Mouse (Mus musculus): ENCODE measurements around the gene Fam90a1a.
A peak's percentile ranks its signal among the peaks of the same experiment; 100 is the strongest.
"Not testable (repeated sequence)": the region's sequence is repeated elsewhere in the genome, so short reads cannot be mapped to it uniquely, and the experiment has no call there.

Gene Fam90a1a

DNA sequence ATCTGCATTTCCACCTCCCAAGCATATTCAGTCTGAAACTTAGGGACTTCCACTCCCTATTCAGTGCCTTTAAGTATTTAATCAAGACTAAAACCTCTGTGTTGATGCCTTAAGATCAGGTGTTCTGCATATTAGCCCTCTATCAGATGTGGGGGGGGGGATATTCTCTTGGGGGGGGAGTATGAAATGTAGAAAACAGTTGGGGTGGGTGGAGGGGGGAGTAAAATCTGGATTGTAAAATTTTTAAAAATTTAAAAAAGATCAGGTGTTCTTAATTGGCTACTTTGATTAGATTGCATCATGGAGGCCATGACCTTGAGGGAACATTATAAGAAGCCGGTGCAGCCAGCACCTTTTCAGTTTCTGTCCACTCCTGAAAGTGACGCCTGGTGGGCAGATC, at the start of gene Fam90a1a:
Fam90a1a (plus strand) TSS at position 301 of the 400 bp plus-strand sequence.
- no peak for DNase-seq (ENCODE audit: extremely low spot score, low spot score)

DNA sequence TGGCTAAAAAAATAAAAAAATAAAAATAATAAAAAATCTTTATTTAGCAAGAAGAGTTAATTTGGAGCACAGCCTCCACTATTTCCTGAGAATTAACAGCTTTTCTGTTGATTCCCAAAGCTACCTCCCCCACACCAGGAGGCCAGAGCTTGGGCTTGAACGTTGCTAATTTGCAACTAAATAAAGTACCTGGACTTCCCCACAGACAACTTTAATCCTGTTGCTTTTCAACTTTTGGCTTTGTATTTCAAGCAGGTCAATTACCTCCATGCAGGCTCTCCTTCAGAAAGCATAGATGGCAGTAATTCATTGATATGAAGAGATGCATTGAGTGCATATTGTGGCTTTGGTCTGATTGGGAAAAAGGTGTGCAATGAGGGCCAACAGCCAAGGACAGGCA, 46.6 kb upstream of the Fam90a1a start:
- no peak for DNase-seq (ENCODE audit: extremely low spot score, low spot score)

DNA sequence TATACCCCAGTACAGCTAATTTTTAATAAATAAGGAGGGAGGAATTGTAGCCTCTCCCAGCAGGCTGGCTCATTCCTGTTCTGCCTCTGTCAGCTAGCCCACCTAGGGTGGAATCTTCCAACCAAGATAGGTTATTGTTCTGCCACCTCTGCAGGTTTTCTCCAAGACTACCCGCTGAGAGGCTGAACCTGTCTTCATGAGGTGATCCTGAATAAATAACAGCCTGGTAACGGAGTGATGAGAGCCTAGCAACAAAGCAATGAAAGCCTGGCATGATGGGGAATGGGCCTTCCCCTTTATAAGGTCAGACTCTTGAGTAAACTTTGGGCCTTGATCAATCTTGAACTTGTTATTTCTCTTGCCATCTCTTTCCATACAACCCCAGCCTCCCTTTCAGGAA, 46.0 kb upstream of the Fam90a1a start:
- DNase-seq (ENCODE audit: extremely low spot score, low spot score): no peak

DNA sequence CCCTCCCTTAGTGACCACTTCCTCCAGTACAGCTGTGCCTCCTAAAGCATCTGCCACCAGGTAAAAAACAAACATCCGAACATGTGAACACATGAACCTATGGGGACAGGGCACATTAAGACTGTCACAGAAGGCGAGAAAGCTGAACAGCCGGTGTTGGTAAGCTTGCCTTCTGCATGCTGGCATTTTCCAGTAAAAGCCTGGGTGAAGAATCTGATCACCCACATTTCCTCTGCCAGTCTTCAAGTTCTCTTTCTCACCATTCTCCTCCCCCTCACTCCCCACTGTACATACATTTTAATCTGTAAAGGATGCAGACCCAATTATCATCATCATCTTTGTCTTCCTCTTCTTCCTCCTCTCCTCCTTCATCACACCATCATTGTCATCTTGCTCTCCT, 42.9 kb upstream of the Fam90a1a start:
- no peak for DNase-seq (ENCODE audit: extremely low spot score, low spot score)

DNA sequence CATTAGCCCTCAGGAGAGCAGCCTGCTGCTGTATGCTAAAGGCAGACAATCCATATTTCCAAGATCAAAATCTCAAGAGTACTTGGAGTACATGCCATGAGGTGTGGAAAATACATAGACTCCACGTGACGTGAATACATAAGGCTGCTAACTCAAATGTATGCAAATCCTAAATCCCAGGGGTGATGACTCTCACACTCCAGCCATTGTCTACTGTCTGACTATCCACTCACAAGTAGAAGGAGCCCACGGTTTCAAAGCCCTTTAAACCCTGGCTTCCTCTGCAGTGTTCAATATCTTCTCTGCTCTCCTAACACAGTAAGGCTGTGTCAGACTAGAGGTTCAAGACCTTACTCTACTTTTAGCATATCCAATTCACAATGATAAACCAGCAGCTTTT, 27.8 kb upstream of the Fam90a1a start:
- not testable (repeated sequence) for DNase-seq (ENCODE audit: extremely low spot score, low spot score)

DNA sequence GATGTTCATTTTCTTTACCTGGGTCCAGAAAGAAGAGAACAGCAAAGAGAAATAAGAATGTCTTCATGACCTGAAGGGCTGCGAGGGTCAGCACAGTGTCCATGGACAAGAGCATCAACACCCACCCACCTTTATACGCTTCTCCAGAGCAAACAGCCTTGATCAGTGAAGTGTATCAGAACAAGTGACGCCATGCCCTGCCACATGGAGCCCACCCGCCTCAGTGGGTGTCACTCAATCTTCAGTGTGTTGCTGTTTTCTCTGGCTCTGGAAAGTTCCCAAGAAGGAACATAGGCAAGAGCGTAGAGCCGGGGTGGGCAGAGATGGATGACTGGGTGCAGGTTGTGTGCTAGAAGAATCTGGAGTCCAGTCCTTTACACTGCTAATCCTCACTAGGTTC, 25.9 kb upstream of the Fam90a1a start, which contains the start of gene Defb15:
Defb15 (minus strand) TSS at position 101 of the 400 bp plus-strand sequence.
- DNase-seq (ENCODE audit: extremely low spot score, low spot score): no peak

DNA sequence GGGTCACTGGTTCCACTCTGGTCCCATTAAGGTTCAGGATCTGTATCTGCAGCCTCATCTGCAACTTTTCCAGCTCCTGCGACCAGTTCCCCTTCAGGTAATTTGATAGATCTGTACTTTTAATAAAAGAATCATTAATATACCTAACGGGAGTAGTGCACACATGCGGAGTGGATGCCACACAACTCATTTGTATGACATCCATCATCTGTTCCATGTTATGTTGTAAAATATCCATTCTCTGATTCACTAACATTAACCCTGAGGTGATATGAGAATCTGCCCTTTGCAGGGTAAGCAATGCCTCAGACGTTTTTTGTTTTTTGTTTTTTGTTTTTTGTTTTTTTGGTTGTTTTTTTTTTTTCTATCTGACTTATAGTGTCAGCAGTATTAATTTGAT, 20.5 kb upstream of the Fam90a1a start, which contains the start of gene Defb35:
Defb35 (plus strand) TSS at position 301 of the 400 bp plus-strand sequence.
- not testable (repeated sequence) for DNase-seq (ENCODE audit: extremely low spot score, low spot score)

DNA sequence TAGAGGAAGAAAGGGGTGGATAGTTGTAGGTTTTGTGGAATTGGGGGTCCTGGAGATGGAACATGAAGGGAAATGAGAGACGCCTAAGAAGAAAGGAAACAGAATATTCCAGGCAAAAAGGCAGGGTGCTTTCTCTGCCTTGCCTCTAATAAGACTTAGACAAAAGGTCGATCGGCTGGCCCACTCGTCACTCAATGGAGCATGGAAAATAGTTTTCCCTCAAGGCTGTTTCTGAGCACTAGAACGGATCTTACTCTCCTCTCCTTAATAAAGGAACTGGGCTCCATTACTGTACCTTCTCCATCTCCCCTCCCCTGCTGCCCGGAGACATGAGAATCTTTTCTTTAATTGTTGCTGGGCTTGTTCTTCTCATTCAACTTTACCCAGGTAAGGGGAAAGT, 12.1 kb upstream of the Fam90a1a start, which contains the start of gene Defb13:
Defb13 (plus strand) TSS at position 301 of the 400 bp plus-strand sequence.
- DNase-seq (ENCODE audit: extremely low spot score, low spot score): no peak

DNA sequence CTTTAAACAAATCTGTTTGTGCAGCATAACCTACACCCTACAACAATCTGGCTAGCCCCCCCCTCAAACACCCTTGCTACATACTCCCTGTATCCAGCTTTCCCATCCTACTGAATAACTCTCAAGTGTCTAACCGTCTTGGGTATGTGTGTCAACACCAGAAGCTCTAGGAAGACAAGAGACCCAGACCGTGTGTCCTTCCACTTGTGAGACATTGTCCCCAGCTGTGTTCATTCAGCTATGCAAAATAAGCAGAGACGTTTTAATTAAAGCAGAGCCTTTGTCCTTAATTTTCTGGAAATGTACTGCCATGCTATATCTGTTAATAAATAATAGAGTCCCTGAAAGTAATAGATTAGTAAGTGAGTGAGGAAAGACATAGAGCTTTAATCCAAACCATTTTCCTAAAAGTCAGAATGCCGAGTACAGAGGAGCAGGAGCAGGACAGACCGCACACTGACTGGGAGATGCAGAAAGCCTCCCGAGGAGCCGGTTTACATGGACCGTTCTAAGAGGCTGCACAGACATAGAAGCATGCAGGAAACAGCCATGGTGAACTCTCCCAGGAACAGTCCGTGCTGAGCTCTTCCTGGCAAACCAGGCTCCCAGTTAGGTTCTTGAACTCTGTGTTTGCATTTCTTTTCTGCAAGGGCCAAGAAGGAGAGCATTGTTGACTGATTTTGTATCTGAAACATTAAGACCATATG, 11.1 kb upstream of the Fam90a1a start:
- no peak for DNase-seq (ENCODE audit: extremely low spot score, low spot score)

DNA sequence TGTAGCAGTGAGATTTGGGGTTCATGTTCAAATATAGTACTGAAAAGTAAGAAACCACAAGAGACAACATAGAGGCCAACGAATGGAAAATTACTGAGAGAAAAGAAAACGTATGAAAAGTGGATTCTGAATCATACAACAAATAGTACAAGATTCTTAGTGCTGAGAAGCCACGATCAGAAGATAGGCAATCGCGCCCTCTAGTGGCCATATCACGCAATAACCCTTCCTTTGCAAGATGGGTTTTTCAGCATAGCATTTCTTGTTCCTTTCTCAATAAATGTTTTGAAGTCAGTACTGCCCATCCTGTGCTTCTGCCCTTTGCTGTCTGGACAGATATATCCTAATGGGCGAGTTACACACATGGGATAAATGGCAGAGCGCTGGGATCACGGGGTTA, 3.2 kb upstream of the Fam90a1a start:
- peak; percentile 50 for DNase-seq (ENCODE audit: extremely low spot score, low spot score)

DNA sequence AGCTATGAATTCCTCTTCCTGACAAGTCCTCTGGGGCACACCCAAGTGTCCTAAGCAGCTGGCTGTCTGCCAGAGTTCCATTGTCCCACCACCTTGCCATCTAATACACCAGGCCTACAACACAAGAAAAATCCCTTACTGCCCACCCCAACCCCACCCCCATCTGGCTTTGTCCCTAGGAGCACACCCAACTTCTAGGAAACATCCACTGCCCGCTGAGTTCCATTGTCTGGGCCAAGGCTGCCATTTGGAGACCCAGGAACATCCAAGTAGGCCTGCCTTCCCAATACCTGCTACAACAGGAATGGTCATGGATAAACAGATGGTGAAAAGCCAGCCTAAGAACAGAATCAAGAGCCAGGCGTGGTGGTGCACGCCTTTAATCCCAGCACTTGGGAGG, 2.2 kb upstream of the Fam90a1a start:
- no peak for DNase-seq (ENCODE audit: extremely low spot score, low spot score)

DNA sequence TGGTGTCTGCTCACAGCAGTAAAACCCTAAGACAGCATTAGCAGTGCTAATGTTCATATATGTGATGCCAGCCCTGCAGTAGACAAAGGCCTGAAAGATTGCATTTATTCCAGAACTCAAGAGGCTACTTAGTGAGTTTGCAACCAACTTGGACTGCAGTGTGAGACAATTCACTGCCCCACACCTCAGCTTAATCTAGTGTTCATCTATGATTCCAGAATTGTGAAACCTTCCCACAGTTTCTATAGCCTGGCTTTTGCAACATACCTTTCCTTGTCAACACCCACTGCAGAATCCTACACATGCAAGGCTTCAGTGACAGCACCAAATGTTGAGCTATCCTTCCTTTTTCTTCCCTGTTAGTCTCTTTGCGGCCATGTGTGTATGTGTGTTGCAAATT, 8.1 kb downstream of the Fam90a1a start:
- no peak for DNase-seq (ENCODE audit: extremely low spot score, low spot score)

DNA sequence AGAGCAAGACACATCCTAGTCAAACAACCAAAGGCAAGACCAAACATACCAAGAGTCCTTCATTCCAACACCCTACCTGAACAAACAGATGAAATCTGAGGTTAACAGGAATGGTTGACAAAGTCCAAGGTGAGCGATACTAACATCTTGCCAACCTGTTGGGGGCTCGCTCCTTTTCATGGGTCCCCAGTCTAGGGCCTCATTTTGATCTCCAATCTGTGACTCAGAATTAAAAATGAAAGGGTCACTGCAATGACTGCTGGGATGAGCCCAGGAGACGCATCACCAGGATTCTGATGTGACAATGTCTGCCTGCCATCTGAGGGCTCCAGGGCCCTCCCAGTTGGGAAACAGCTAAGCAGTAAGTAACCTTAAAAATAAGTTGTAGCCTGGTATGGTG, 11.0 kb downstream of the Fam90a1a start, which contains the start of gene Ccdc70:
Ccdc70 (plus strand) TSS at position 301 of the 400 bp plus-strand sequence.
- DNase-seq (ENCODE audit: extremely low spot score, low spot score): no peak

DNA sequence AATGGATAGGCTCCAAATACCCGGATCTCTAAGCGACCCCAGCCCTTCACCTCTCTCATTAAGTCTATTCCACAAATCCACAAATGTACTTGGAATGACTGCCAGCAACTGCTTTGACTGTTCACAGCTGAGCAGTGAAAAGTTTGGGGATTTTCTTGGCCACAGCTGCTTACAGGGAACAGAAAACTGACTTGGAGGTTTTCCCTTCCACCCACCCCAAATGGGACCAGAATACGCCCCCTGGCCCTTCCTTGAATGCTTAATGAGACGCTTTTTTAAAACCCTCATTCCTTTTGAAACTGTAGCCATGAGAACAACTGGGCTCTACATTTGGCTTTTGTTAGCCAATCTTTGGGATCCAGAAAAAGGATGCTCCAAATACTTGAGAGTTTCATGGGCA, 19.7 kb downstream of the Fam90a1a start:
- DNase-seq (ENCODE audit: extremely low spot score, low spot score): no peak

DNA sequence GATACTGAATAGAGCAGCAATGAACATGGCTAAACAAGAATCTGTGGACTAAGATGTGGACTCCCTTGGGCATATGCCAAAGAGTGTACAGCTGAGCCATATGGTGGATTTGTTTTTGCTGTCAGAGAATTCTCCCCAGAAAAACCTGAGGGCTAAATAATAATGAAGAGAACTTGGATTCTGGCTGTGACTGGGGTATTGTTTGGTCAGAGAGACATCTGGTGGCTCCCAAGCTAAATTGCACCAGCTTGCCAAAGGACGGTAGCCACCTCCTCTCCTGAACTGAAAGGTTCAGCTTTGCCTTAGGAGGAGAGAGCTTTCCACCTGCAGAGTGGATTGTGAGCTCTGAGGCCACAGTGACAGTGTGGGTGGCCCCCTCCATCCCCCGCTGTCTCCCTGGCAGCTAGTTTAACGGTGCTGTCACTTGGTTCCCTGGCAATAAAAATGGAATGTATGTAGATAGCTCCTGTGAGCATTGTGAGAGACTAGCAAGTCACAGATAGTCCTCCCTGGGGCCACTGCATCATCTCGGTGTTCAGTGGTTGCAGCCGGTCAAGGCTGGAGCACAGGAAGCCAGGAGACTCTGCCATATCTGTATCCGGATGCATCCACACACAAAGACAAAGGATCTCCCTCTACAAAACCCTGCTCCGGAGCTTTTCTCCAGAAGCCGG, 23.3 kb downstream of the Fam90a1a start:
- no peak for DNase-seq (ENCODE audit: extremely low spot score, low spot score)

DNA sequence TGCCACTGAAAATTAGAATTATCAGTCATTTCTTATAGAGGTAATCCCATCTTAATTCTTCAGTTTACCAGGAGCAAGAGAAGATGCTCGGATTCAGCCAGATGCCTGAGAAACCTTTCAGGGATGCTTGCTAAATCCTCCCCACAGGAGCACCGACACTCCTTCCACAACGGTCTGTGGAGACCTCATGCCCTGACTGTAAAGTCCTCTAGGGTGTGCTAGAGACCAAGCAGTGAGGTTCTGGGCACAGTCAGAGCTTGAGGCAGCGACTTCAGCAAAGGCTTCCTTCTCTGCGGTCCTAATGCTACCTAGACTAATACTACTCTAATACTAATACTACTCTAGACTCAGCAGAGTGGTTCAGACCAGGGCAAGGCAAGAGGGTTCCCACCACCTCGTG, 33.7 kb downstream of the Fam90a1a start:
- DNase-seq (ENCODE audit: extremely low spot score, low spot score): no peak

DNA sequence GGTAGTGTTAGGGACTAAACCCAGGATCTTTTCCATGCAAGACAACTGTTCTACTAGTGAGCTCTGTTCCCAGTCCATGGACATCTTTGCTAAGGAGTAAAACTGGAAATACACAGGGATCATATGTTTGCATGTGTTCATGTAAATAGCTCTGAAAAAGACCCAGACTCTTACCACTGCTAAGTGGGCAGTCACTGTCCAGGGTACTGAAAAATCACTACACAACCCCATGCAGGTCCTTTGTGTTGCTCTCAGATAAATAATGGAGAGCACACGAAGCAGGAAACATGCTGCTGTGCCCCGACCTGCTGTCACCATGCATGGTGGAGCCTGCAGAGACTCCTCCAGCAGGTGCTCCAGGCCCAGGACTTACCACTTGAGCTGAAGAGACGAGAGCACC, 36.7 kb downstream of the Fam90a1a start:
- DNase-seq (ENCODE audit: extremely low spot score, low spot score): no peak

DNA sequence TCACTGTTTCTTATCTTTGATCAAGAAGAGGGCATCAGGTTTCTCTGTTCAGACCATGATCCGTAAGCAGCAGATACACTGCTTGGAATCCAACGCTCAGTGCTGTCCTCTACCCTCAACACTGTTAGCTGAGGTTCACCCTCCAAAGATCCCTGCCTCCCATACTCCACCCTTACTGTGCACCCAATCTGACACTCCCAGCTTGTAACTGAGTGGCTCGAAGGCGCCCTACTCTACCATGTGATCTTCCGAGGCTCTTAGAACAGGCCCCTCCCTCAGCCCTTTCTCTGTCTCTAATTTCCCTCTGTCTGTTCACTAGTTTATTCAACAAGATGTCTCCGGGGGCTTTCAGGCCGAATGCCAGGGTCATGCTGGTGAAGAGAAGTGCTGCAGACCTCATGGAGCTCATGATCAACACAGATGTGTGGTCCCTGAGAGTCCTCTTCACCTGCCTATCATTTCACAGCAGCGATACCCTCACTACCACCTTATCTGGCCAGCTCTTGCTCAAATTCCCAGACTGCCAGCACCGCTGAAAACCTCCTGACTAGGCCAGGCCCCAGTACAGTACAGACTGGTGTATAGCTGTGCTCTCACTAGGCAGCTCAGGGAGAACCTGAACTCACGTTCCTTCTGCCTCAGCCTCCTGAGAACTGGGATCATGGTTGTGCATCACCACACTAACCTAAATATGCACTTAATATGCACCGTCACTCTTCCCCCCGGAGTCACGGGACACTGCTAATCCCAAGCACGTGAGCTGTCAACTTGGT, 46.4 kb downstream of the Fam90a1a start:
- no peak for DNase-seq (ENCODE audit: extremely low spot score, low spot score)

DNA sequence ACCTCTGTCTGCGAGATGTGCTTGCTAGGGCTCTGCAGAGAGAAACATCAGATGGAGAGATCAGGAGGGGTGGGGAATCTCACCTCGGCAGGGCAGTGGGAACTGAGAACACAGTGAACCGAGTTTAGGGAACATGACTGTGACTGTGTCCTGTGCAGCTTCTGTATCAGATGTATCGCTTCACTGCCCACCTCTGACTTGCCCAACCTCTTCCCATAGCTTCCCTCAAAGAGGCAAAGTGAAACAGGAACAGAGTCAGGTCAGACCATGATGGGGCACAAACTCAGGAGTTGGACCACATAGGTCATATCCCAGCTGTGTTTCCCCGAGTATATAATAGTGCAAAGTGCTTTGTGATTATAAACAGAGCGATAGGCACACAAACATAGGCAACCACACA, 47.9 kb downstream of the Fam90a1a start:
- no peak for DNase-seq (ENCODE audit: extremely low spot score, low spot score)

DNA sequence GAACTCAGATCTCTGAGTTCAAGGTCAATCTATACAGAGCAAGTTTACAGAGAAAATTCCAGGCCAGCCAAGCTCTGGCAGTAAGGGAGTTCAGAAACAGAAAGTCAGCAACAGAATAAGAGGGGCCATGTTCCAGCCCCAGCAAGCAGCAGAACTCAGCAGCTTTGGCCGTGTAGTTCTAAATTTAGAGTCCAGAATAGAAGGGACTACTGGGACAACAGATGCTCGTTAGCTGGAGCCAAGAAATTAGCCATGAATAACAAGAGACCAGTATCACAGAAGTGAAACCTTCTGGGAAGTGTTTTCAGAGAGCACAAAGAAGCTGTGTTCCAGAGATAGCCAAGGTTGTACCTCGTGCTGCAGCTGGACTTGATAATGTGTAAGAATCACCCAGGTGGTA, 50.9 kb downstream of the Fam90a1a start:
- no peak for DNase-seq (ENCODE audit: extremely low spot score, low spot score)

DNA sequence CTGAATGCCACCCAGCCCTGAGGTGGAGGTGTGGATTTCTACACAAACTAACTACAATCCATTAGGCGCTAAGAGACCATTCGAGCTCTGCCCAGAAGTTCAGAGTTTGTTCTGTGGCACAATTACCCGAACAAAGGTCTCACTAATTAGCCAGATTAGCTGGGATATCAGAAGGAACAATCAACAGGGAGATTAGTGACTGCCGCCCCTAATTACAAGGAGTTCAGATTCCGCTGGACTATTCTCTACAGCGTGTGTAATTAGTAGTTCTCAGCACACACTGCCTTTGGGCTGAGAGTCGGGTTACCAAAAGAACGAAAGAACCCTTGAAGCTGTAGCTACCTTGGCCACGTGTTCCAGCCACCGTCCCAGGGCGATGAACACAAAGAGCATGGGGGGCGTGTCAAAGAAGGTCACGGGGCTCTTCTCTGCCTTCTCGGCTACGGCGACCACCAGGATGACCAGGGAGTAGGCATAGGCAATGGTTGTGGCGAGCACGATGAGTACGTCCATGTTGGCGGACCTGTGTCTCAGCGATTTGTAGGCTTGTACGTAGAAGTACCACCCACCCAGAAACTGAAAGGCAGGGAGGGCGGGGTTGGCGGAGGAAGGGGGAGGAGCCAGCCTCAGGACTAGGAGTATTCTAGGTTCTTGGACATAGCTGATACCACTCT, 54.7 kb downstream of the Fam90a1a start:
- no peak for DNase-seq (ENCODE audit: extremely low spot score, low spot score)

Data from neural tube, embryonic 10.5 days (tissue).